Mouse (Mus musculus) embryonic stem cell, embryonic (primary cell): Measurements from ENCODE around the gene Abcc9.

Source experiments
- CTCF ChIA-PET, 4 experiments: fragments of 300-600 bp in 2 of 4; fragments of 350-600 bp in 2 of 4; sonication (Branson Sonifier 250); formaldehyde crosslinking; loops; one replicate each; lab custom pipeline; 2022; ENCODE audit warnings: inconsistent platforms in 2 of 4; lab: Charles Lee
- POLR2A ChIA-PET, 4 experiments: fragments of 300-600 bp in 2 of 4; fragments of 350-600 bp in 2 of 4; sonication (Branson Sonifier 250); formaldehyde crosslinking; loops; one replicate each; lab custom pipeline; 2022; ENCODE audit warnings: antibody characterized with exemption in 4 of 4, inconsistent platforms in 1 of 4; lab: Charles Lee

Gene Abcc9

GRCm38 (mm10) chr6:142652175-142652574 is 49.9 kb downstream of the Abcc9 start:
- POLR2A ChIA-PET: interaction anchor here in 2 of 4 experiments (0.6 to 0.7 kb wide), 3 partner anchors 30 to 118 kb away, joined by 3 to 6 read pairs (median 4); no protein-coding TSS in a partner anchor
- CTCF ChIA-PET: interaction anchor here in 2 of 4 experiments (0.5 to 0.7 kb wide), 2 partner anchors 16 to 41 kb away, joined by 4 to 13 read pairs; no protein-coding TSS in a partner anchor

- POLR2A ChIA-PET: no interaction called here
- CTCF ChIA-PET: no interaction called here
Measured at GRCm38 (mm10) chr6:142649331-142649730, 52.8 kb downstream of the Abcc9 start.

- CTCF ChIA-PET: no interaction called here
- POLR2A ChIA-PET: interaction anchor here in 1 of 4 experiments (1.2 kb wide), 1 partner anchor 10 kb away, joined by 5 read pairs; no protein-coding TSS in a partner anchor
Measured at GRCm38 (mm10) chr6:142645474-142645873, 56.6 kb downstream of the Abcc9 start.

GRCm38 (mm10) chr6:142639301-142639700 is 62.8 kb downstream of the Abcc9 start:
- ChIA-PET POLR2A (no interaction called here), CTCF (no interaction called here)

GRCm38 (mm10) chr6:142635654-142636053 is 66.5 kb downstream of the Abcc9 start:
- ChIA-PET POLR2A (interaction anchor here in 1 of 4 experiments (2.2 kb wide), 1 partner anchor 10 kb away, joined by 5 read pairs; no protein-coding TSS in a partner anchor), CTCF (interaction anchor here in 2 of 4 experiments (0.5 to 0.7 kb wide), 2 partner anchors 17 to 20 kb away, joined by 3 to 4 read pairs; no protein-coding TSS in a partner anchor)

GRCm38 (mm10) chr6:142635185-142635583 is 66.9 kb downstream of the Abcc9 start:
- ChIA-PET CTCF (no interaction called here), POLR2A (interaction anchor here in 1 of 4 experiments (2.2 kb wide), 1 partner anchor 10 kb away, joined by 5 read pairs; no protein-coding TSS in a partner anchor)

- POLR2A ChIA-PET: interaction anchor here in 2 of 4 experiments (0.5 to 2.2 kb wide), 2 partner anchors 11 to 738 kb away, joined by 3 to 5 read pairs; no protein-coding TSS in a partner anchor
Measured at GRCm38 (mm10) chr6:142634530-142635184, 67.5 kb downstream of the Abcc9 start.

GRCm38 (mm10) chr6:142623351-142623750 is 78.8 kb downstream of the Abcc9 start:
- POLR2A ChIA-PET: no interaction called here
- CTCF ChIA-PET: no interaction called here

More at GRCm38 (mm10) chr6:142634530-142635184, 67.5 kb downstream of the Abcc9 start:
- CTCF ChIA-PET: no interaction called here

GRCm38 (mm10) chr6:142616659-142617058 is 85.5 kb downstream of the Abcc9 start:
- ChIA-PET POLR2A (interaction anchor here in 1 of 4 experiments (0.7 kb wide), 1 partner anchor 1101 kb away, joined by 7 read pairs; no protein-coding TSS in a partner anchor), CTCF (no interaction called here)

GRCm38 (mm10) chr6:142614324-142614723 is 87.8 kb downstream of the Abcc9 start:
- ChIA-PET CTCF (no interaction called here), POLR2A (no interaction called here)

- ChIA-PET CTCF (interaction anchor here in 1 of 4 experiments (0.7 kb wide), 1 partner anchor 46 kb away, joined by 3 read pairs; no protein-coding TSS in a partner anchor), POLR2A (no interaction called here)
Measured at GRCm38 (mm10) chr6:142612366-142612765, 89.7 kb downstream of the Abcc9 start.

GRCm38 (mm10) chr6:142609401-142610373 is 92.4 kb downstream of the Abcc9 start:
- POLR2A ChIA-PET: interaction anchor here in 1 of 4 experiments (0.7 kb wide), 1 partner anchor 1761 kb away, joined by 4 read pairs; no protein-coding TSS in a partner anchor
- CTCF ChIA-PET: no interaction called here

- POLR2A ChIA-PET: no interaction called here
- CTCF ChIA-PET: no interaction called here
Measured at GRCm38 (mm10) chr6:142607080-142607479, 95.0 kb downstream of the Abcc9 start.

- POLR2A ChIA-PET: interaction anchor here in 1 of 4 experiments (0.7 kb wide), 1 partner anchor 10 kb away, joined by 3 read pairs; no protein-coding TSS in a partner anchor
- CTCF ChIA-PET: no interaction called here
Measured at GRCm38 (mm10) chr6:142602772-142603171, 99.3 kb downstream of the Abcc9 start.

GRCm38 (mm10) chr6:142578831-142579230 is 123.3 kb downstream of the Abcc9 start:
- CTCF ChIA-PET: no interaction called here
- POLR2A ChIA-PET: no interaction called here

- CTCF ChIA-PET: no interaction called here
- POLR2A ChIA-PET: no interaction called here
Measured at GRCm38 (mm10) chr6:142577801-142578200, 124.3 kb downstream of the Abcc9 start.

GRCm38 (mm10) chr6:142572876-142573275 is 129.2 kb downstream of the Abcc9 start:
- ChIA-PET POLR2A (no interaction called here), CTCF (interaction anchor here in 1 of 4 experiments (0.5 kb wide), 1 partner anchor 337 kb away, joined by 3 read pairs; no protein-coding TSS in a partner anchor)

- POLR2A ChIA-PET: interaction anchor here in 3 of 4 experiments (0.6 to 0.9 kb wide), 8 partner anchors 11 to 1223 kb away, joined by 3 to 8 read pairs (median 4); no protein-coding TSS in a partner anchor
- CTCF ChIA-PET: interaction anchor here in 1 of 4 experiments (0.6 kb wide), 1 partner anchor 229 kb away, joined by 3 read pairs; no protein-coding TSS in a partner anchor
Measured at GRCm38 (mm10) chr6:142571629-142572360, 130.3 kb downstream of the Abcc9 start.
